Mouse (Mus musculus) T-cell, adult 2 months (primary cell): ENCODE data around the gene Scgb2b3.

ENCODE experiments used
- DNase-seq: peaks from one replicate; pipeline ENCODE4 v3.0.0; 2022; ENCODE audit warnings: low spot score

Scgb2b3 gene

GRCm38 (mm10) chr7:31362022-31362560 is at the start of gene Scgb2b3:
Scgb2b3 (minus strand) TSS chr7:31362072.
- no peak for DNase-seq

DNA sequence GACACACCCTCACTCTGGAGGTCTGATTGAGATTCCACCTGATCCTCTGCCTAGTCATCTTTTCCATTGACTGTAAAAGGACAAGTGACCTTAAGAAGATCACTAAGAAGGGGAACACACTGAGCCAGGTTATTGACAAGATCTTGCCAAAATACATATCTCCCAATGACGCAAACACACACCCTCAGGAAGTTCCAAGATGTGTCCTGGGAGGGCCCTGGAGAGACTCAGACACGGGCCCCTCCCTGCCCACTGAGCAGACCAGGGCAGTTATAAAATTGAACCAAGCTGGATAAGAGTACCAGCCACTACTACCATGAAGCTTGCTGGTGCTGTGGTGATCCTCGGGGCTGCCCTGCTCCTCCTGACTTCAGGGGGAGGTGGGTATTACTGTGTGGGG is 13.4 kb upstream of the Scgb2b3 start, which contains the start of gene Scgb1b3:
Gene Scgb1b3 (plus strand): TSS at position 301 of the 400 bp plus-strand sequence.
- DNase-seq = no peak
